Mouse (Mus musculus): ENCODE results near the gene Etv5.

Etv5 gene

DNA sequence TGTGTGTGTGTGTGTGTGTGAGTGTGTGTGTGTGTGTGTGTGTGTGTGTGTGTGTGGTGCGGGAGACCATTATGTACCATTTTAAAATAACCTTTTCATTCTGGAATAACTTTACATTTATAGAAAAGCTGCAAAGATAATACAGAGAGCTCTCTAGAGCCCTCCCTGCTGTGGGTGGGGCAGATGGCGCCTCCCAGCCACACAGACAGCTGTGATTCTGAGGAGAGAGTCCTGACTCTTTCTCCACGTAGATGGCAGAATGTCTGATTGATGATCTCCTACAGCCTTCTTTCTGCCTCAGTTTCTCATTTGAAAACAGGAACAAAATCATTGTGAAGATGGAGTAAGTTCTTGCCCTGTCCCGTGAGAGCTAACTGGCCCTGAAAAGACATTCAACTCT is 91.5 kb downstream of the Etv5 start:
- DNase-seq (ENCODE audit: low spot score): no peak

DNA sequence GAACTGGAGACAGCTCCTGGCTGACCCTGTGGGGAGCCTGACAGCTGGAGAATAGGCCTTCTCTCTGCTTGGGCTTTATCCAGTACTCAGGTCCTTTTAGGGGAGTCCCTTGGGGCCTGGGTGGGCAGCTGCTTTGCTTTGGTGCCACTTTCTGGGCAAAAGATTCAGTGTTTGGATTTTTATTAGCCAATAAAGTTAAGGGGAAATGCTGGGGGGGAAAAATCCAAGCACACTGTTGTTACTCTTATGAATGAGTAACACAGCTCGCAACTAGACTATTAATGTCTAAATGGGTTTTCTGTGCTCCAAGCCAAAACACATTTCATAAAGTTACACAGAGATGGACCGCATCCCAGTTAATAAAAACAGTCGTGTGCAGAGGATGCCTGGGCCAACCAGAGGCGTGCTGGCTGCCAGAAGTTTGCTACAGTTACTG is 98.3 kb downstream of the Etv5 start:
- no peak for DNase-seq (ENCODE audit: low spot score)

DNA sequence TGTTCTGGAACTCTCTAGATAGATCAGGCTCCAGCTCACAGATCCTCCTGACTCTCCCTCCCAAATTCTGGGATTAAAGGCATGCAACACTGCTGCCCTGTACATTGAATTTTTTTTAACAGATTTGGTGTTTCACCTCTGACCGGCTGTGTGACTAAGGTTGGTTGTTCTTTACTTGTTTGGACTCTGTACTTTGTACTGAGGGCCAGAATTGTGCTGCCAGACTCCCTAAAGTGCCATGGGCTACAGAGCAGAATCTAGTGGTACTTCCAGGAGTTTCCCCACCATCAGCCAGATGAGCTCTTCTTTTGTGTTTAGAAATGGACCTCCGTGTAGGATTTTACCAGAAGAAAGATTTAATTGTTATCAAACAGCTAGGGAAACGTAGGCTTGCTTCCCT is 103.7 kb downstream of the Etv5 start:
- no peak for DNase-seq (ENCODE audit: low spot score)
